Mouse (Mus musculus): ENCODE measurements around the gene A630076J17Rik.

DNA sequence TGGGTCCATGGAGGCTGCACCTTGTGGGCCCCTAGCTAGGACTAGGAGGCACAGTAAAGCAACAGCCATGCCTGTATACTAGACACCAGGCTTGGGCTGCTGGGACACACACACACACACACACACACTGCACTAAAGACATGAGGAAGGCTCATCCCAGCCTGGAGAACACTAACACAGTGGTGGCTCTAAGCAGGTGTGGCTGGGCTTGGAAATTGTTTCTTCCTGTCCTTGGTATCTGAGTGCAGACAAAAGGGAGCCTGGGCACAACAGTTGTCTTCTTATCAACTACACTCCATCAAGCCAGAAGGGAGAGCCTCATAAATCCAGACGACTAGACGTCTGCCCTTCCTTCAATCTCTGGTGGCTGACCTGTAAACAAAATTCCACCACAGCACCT lies 19.9 kb downstream of the A630076J17Rik start:
- TF ChIP-seq POLR2A (IDR thresholded peaks at IDR 0.05; ENCODE audit: low read depth, low read length) = no peak
- no peak for TF ChIP-seq CTCF (IDR thresholded peaks at IDR 0.05; ENCODE audit: extremely low read depth, insufficient read depth, insufficient read length, insufficient replicate concordance)
